Mouse (Mus musculus) lung, adult 2 months (tissue): ENCODE measurements around the gene Tnfsf4.

Experiments
- CTCF ChIP-seq: fragments of 200-500 bp; IDR thresholded peaks from 2 replicates; pipeline ENCODE4 v1.5.1; 2011; ENCODE audit warnings: mild to moderate bottlenecking, low read length, control low read depth; ENCODE audit not compliant: insufficient read depth
- POLR2A ChIP-seq: fragments of 200-500 bp; IDR thresholded peaks from 2 replicates; pipeline ENCODE4 v1.6.1; 2011; ENCODE audit warnings: low read depth, mild to moderate bottlenecking, control low read depth, low read length, borderline replicate concordance; ENCODE audit errors: extremely low read depth

DNA sequence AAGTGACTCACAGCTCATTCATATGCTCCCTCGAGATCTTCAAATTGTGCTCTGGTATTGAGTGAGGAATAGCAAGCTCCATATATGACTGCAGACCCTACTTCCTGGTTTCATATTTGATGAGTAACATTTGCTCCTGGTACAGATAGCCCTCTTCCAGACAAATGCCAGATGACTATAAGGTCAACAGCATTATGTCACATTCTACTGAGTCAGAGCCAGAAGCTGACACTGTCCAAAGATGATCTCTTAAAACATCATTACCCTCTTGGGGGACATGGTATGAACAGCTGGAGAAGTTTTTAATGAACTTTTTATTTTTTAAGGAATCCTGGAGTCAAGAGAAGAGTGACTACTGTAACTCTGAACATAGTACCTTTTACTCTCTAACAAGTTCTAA, 11.3 kb downstream of the Tnfsf4 start:
- TF ChIP-seq POLR2A (no peak), CTCF (no peak)
